Mouse (Mus musculus) urinary bladder, postnatal 25 days (tissue): ENCODE results near the gene Kcnip4.
A peak's percentile ranks its signal among the peaks of the same experiment; 100 is the strongest.

ENCODE experiments used
- DNase-seq: peaks from one replicate; pipeline ENCODE4 v3.0.0; 2022; ENCODE audit warnings: low spot score

Kcnip4 gene

GRCm38 (mm10) chr5:48583431-48583830, 941.3 kb downstream of the Kcnip4 start:
- no peak for DNase-seq

GRCm38 (mm10) chr5:48563996-48564587, 960.6 kb downstream of the Kcnip4 start:
- DNase-seq = no peak

GRCm38 (mm10) chr5:48551753-48552152, 973.0 kb downstream of the Kcnip4 start:
- no peak for DNase-seq

- DNase-seq = no peak
These were observed 978.9 kb downstream of the Kcnip4 start for GRCm38 (mm10) chr5:48545825-48546224.

- no peak for DNase-seq
These were observed 979.6 kb downstream of the Kcnip4 start for GRCm38 (mm10) chr5:48544784-48545734.

- no peak for DNase-seq
These were observed 1006.7 kb downstream of the Kcnip4 start for GRCm38 (mm10) chr5:48518035-48518434.

GRCm38 (mm10) chr5:48513354-48513753, 1011.4 kb downstream of the Kcnip4 start:
- DNase-seq = no peak

- no peak for DNase-seq
These were observed 1013.4 kb downstream of the Kcnip4 start for GRCm38 (mm10) chr5:48511357-48511756.

- no peak for DNase-seq
These were observed 1014.5 kb downstream of the Kcnip4 start for GRCm38 (mm10) chr5:48510241-48510640.

GRCm38 (mm10) chr5:48509194-48509930, 1015.3 kb downstream of the Kcnip4 start:
- no peak for DNase-seq

- DNase-seq = no peak
These were observed 1021.6 kb downstream of the Kcnip4 start for GRCm38 (mm10) chr5:48503094-48503493.

GRCm38 (mm10) chr5:48502442-48502841, 1022.3 kb downstream of the Kcnip4 start:
- no peak for DNase-seq

GRCm38 (mm10) chr5:48500204-48500603, 1024.5 kb downstream of the Kcnip4 start:
- DNase-seq = no peak

GRCm38 (mm10) chr5:48490864-48491477, 1033.7 kb downstream of the Kcnip4 start:
- DNase-seq = no peak

- no peak for DNase-seq
These were observed 1035.0 kb downstream of the Kcnip4 start for GRCm38 (mm10) chr5:48489549-48490288.

- no peak for DNase-seq
These were observed 1041.6 kb downstream of the Kcnip4 start for GRCm38 (mm10) chr5:48483112-48483511.

- DNase-seq = no peak
These were observed 1064.5 kb downstream of the Kcnip4 start for GRCm38 (mm10) chr5:48460221-48460620.

GRCm38 (mm10) chr5:48448888-48449287, 1075.8 kb downstream of the Kcnip4 start:
- no peak for DNase-seq

GRCm38 (mm10) chr5:48430459-48430858, 1094.2 kb downstream of the Kcnip4 start:
- peak; percentile 26 for DNase-seq

GRCm38 (mm10) chr5:48421957-48422356, 1102.8 kb downstream of the Kcnip4 start:
- no peak for DNase-seq

- no peak for DNase-seq
These were observed 1105.0 kb downstream of the Kcnip4 start for GRCm38 (mm10) chr5:48419741-48420140.
